Mouse (Mus musculus): ENCODE results near the gene Lta. TPM values are rescaled to one million over a fixed set of nuclear protein-coding genes. Genes with fewer than 3 reads are reported as not detected.
A peak's percentile ranks its signal among the peaks of the same experiment; 100 is the strongest.

The Lta gene
- total and polyA plus RNA-seq, 3 experiments: 0.24 TPM; not detected in 2

- H3K4me3 ChIP-seq (ENCODE audit: control insufficient read depth in 1 of 2, insufficient read depth in 1 of 2, low read depth in 2 of 2, low read length in 2 of 2): no peak overlapping the region; a peak in 1 of 4 replicates
- TF ChIP-seq TCF12 (IDR thresholded peaks at IDR 0.05; ENCODE audit: low read depth, low read length) (no peak), MXI1 (IDR thresholded peaks at IDR 0.05; ENCODE audit: low read depth, low read length) (no peak), NRF1 (IDR thresholded peaks at IDR 0.05; ENCODE audit: insufficient read depth, low read depth, low read length, poor library complexity, severe bottlenecking) (no peak), RAD21 (IDR thresholded peaks at IDR 0.05; ENCODE audit: low read depth, low read length) (no peak), JUND (IDR thresholded peaks at IDR 0.05; ENCODE audit: low read depth, low read length) (no peak), EP300 (IDR thresholded peaks at IDR 0.05; ENCODE audit: low read depth in 1 of 2, low read length in 2 of 2) (no peak), TAL1 (IDR thresholded peaks at IDR 0.05; ENCODE audit: low read length) (no peak), ZMIZ1 (IDR thresholded peaks at IDR 0.05; ENCODE audit: low read depth, low read length) (no peak), POLR2AphosphoS2 (IDR thresholded peaks at IDR 0.05; ENCODE audit: low read length) (no peak), HCFC1 (IDR thresholded peaks at IDR 0.05; ENCODE audit: low read depth, low read length) (no peak), MYC (IDR thresholded peaks at IDR 0.05; ENCODE audit: low read depth, low read length) (no peak), POLR2AphosphoS5 (IDR thresholded peaks at IDR 0.05; ENCODE audit: borderline replicate concordance, low read depth, low read length) (no peak), CHD2 (IDR thresholded peaks at IDR 0.05; ENCODE audit: low read length) (no peak), MEF2A (IDR thresholded peaks at IDR 0.05; ENCODE audit: extremely low read depth, insufficient replicate concordance, low read depth, low read length, poor library complexity, severe bottlenecking) (no peak), MAZ (IDR thresholded peaks at IDR 0.05; ENCODE audit: low read depth, low read length) (no peak)
- H3K9me3 ChIP-seq (replicated peaks; ENCODE audit: insufficient read depth, low read length): no peaks in the 10 kb centered on the region
- no peaks in the 10 kb centered on the region for H3K79me2 ChIP-seq (ENCODE audit: control insufficient read depth, insufficient read depth, low read length, poor library complexity)
- no peaks in the 10 kb centered on the region for H3K27me3 ChIP-seq (ENCODE audit: control insufficient read depth in 1 of 2, insufficient read depth in 2 of 2, low read length in 2 of 2)
- H3K36me3 ChIP-seq (ENCODE audit: control insufficient read depth in 1 of 2, insufficient read depth in 2 of 2, low read length in 2 of 2): peaks cover 0 to 15% of the 10 kb centered on the region in 2 experiments; a peak in 2 of 4 replicates
- H3K9ac ChIP-seq (ENCODE audit: control insufficient read depth, low read depth, low read length, poor library complexity, severe bottlenecking): peak overlapping the region; percentile 3
- DNase-seq (ENCODE audit: low read depth, low spot score): no peak
- H3K4me1 ChIP-seq (ENCODE audit: control insufficient read depth in 1 of 2, insufficient read depth in 2 of 2, low read length in 2 of 2): peaks cover 12 to 22% of the 10 kb centered on the region in 2 experiments
- H3K27ac ChIP-seq (ENCODE audit: control insufficient read depth, low read depth, low read length): peak overlapping the region; percentile 29
Measured at GRCm38 (mm10) chr17:35173329-35173728, 31.8 kb downstream of the Lta start.

- Histone ChIP-seq H3K4me1 (ENCODE audit: control insufficient read depth in 1 of 2, insufficient read depth in 2 of 2, low read length in 2 of 2) (peaks cover 12 to 22% of the 10 kb centered on the region in 2 experiments), H3K27ac (ENCODE audit: control insufficient read depth, low read depth, low read length) (peak overlapping the region; percentile 29; the same call in 1 of the 2 replicates), H3K9ac (ENCODE audit: control insufficient read depth, low read depth, low read length, poor library complexity, severe bottlenecking) (peak overlapping the region; percentile 39), H3K79me2 (ENCODE audit: control insufficient read depth, insufficient read depth, low read length, poor library complexity) (no peaks in the 10 kb centered on the region), H3K36me3 (ENCODE audit: control insufficient read depth in 1 of 2, insufficient read depth in 2 of 2, low read length in 2 of 2) (peaks cover 0 to 15% of the 10 kb centered on the region in 2 experiments; a peak in 2 of 4 replicates), H3K27me3 (ENCODE audit: control insufficient read depth in 1 of 2, insufficient read depth in 2 of 2, low read length in 2 of 2) (no peaks in the 10 kb centered on the region), H3K4me3 (ENCODE audit: control insufficient read depth in 1 of 2, insufficient read depth in 1 of 2, low read depth in 2 of 2, low read length in 2 of 2) (no peak overlapping the region), H3K9me3 (replicated peaks; ENCODE audit: insufficient read depth, low read length) (no peaks in the 10 kb centered on the region)
- 0 out of 2 replicates have a peak, but pooled peaks have one; percentile 7 for TF ChIP-seq ETS1 (IDR thresholded peaks at IDR 0.05; ENCODE audit: low read depth, low read length)
- no peak for TF ChIP-seq CHD2 (IDR thresholded peaks at IDR 0.05; ENCODE audit: low read length)
- 0 out of 4 replicates have a peak, but pooled peaks of 1 of the 2 experiments have one; percentile 33 for TF ChIP-seq POLR2A (IDR thresholded peaks at IDR 0.05; ENCODE audit: control insufficient read depth in 1 of 2, insufficient read depth in 1 of 2, low read depth in 1 of 2, low read length in 2 of 2, poor library complexity in 1 of 2)
- DNase-seq (ENCODE audit: low read depth, low spot score): peak; percentile 76
Measured at GRCm38 (mm10) chr17:35172445-35173234, 32.5 kb downstream of the Lta start.
